18 mouse cellular contexts compared by ENCODE assay signal in genomic region chrX:135984539-135985260, GRCm38 (mm10). TPM values are rescaled to one million over a fixed set of nuclear protein-coding genes. Genes with fewer than 3 reads are reported as not detected.
A peak's percentile ranks its signal among the peaks of the same experiment; 100 is the strongest.
DNase-seq lines count a peak whose midpoint lies in the region; ATAC-seq lines count a peak whose summit lies in the region.
"Had no signal": no experiment of that assay in that cellular context is flagged by ENCODE, and none has a peak within 500 bp of the region (broad histone marks: within the 10 kb centered on the region; RNA-seq: fewer than 3 reads in every experiment).

No protein-coding gene starts in this region.

- no peak overlapping the region for H3K4me3 ChIP-seq in forebrain, embryonic 12.5 days (replicated peaks)
- no peak overlapping the region for H3K4me3 ChIP-seq in forebrain, embryonic 10.5 days
- no peak overlapping the region for H3K4me3 ChIP-seq in forebrain, embryonic 14.5 days (ENCODE audit: low read depth, low read length)
- no peak overlapping the region for H3K4me3 ChIP-seq in midbrain, embryonic 13.5 days (replicated peaks)
- H3K4me3 ChIP-seq: embryonic facial prominence, embryonic 15.5 days; limb, embryonic 13.5 days had no signal

- 0 out of 2 replicates have a peak, but pooled peaks have one; percentile 14 for ATAC-seq in forebrain, embryonic 12.5 days (ENCODE audit: low FRiP score)
- ATAC-seq in forebrain, embryonic 14.5 days, result peak; percentile 74
- peak; percentile 78 for ATAC-seq in midbrain, embryonic 13.5 days

- no peak overlapping the region for H3K9ac ChIP-seq in forebrain, embryonic 12.5 days
- H3K9ac ChIP-seq in forebrain, embryonic 14.5 days (ENCODE audit: low read length), result no peak overlapping the region
- no peak overlapping the region; the same call in 1 of the 2 replicates for H3K9ac ChIP-seq in midbrain, embryonic 13.5 days (replicated peaks)
- H3K9ac ChIP-seq: embryonic facial prominence, embryonic 15.5 days; limb, embryonic 13.5 days had no signal

- no peaks in the 10 kb centered on the region for H3K36me3 ChIP-seq in forebrain, embryonic 12.5 days (replicated peaks)
- H3K36me3 ChIP-seq in forebrain, embryonic 10.5 days (replicated peaks), result no peaks in the 10 kb centered on the region
- no peaks in the 10 kb centered on the region for H3K36me3 ChIP-seq in forebrain, embryonic 14.5 days (ENCODE audit: control insufficient read depth, insufficient read depth, low read length)
- H3K36me3 ChIP-seq in midbrain, embryonic 13.5 days, result no peaks in the 10 kb centered on the region
- H3K36me3 ChIP-seq: embryonic facial prominence, embryonic 15.5 days; limb, embryonic 13.5 days had no signal

- H3K9me3 ChIP-seq in forebrain, embryonic 12.5 days, result no peaks in the 10 kb centered on the region
- H3K9me3 ChIP-seq in forebrain, embryonic 10.5 days, result no peaks in the 10 kb centered on the region
- H3K9me3 ChIP-seq in forebrain, embryonic 14.5 days (replicated peaks; ENCODE audit: control insufficient read depth, low read length), result no peaks in the 10 kb centered on the region
- no peaks in the 10 kb centered on the region for H3K9me3 ChIP-seq in midbrain, embryonic 13.5 days
- H3K9me3 ChIP-seq: embryonic facial prominence, embryonic 15.5 days; limb, embryonic 13.5 days had no signal

- H3K4me2 ChIP-seq in forebrain, embryonic 12.5 days, result no peak overlapping the region
- no peak overlapping the region for H3K4me2 ChIP-seq in forebrain, embryonic 14.5 days (ENCODE audit: low read length)
- H3K4me2 ChIP-seq in midbrain, embryonic 13.5 days (replicated peaks), result no peak overlapping the region
- H3K4me2 ChIP-seq: embryonic facial prominence, embryonic 15.5 days; limb, embryonic 13.5 days had no signal

- H3K27ac ChIP-seq in forebrain, embryonic 12.5 days, result 0 out of 2 replicates have a peak overlapping the region, but pooled peaks have one; percentile 8
- H3K27ac ChIP-seq in forebrain, embryonic 10.5 days, result no peak overlapping the region
- H3K27ac ChIP-seq in forebrain, embryonic 14.5 days (ENCODE audit: low read depth, low read length), result peak overlapping the region; percentile 30; the same call in 1 of the 2 replicates
- peak overlapping the region; percentile 69 for H3K27ac ChIP-seq in midbrain, embryonic 13.5 days
- H3K27ac ChIP-seq: embryonic facial prominence, embryonic 15.5 days; limb, embryonic 13.5 days; macrophage had no signal

- no peak for DNase-seq in forebrain, embryonic 10.5 days (ENCODE audit: extremely low spot score, low spot score)
- peak; percentile 21 for DNase-seq in layer of hippocampus, adult 9-11 months
- no peak for DNase-seq in layer of hippocampus, postnatal 10 days (ENCODE audit: low spot score in 2 of 2)
- DNase-seq in forebrain, embryonic 14.5 days (ENCODE audit: low spot score), result peak; percentile 64
- DNase-seq in lung, postnatal 10 days, result no peak
- DNase-seq in MN1 (ENCODE audit: low spot score), result no peak
- DNase-seq: cerebellum, adult 2 months; heart, adult 18-20 months; kidney, postnatal 10 days; spleen, adult 18-20 months; thymus, postnatal 25 days had no signal

- WGBS in forebrain, embryonic 12.5 days, result 52% methylated on average over 6 of the region's 6 CpGs
- WGBS in forebrain, embryonic 10.5 days, result 86% methylated on average over 6 of the region's 6 CpGs
- 69% methylated on average over 6 of the region's 6 CpGs for WGBS in forebrain, embryonic 14.5 days
- WGBS in midbrain, embryonic 13.5 days, result 49% methylated on average over 6 of the region's 6 CpGs

- no peaks in the 10 kb centered on the region for H3K27me3 ChIP-seq in forebrain, embryonic 12.5 days
- H3K27me3 ChIP-seq in forebrain, embryonic 10.5 days (ENCODE audit: poor library complexity, severe bottlenecking), result peaks cover 14% of the 10 kb centered on the region
- no peaks in the 10 kb centered on the region for H3K27me3 ChIP-seq in forebrain, embryonic 14.5 days (replicated peaks; ENCODE audit: control insufficient read depth, insufficient read depth, low read length)
- H3K27me3 ChIP-seq in midbrain, embryonic 13.5 days, result no peaks in the 10 kb centered on the region
- H3K27me3 ChIP-seq: CH12.LX; embryonic facial prominence, embryonic 15.5 days; limb, embryonic 13.5 days had no signal

- peaks cover 5% of the 10 kb centered on the region; the same call in 1 of the 2 replicates for H3K4me1 ChIP-seq in forebrain, embryonic 12.5 days
- no peaks in the 10 kb centered on the region for H3K4me1 ChIP-seq in forebrain, embryonic 10.5 days
- H3K4me1 ChIP-seq in forebrain, embryonic 14.5 days (ENCODE audit: control insufficient read depth, insufficient read depth, low read length), result no peaks in the 10 kb centered on the region
- H3K4me1 ChIP-seq in midbrain, embryonic 13.5 days (replicated peaks), result peaks cover 7% of the 10 kb centered on the region
- H3K4me1 ChIP-seq: embryonic facial prominence, embryonic 15.5 days; limb, embryonic 13.5 days had no signal

RNA-seq across cellular contexts. Expression of gene Arxes2, which starts 8.9 kb away (rescaled TPM):
- 143 and 148 TPM in 2 replicates for polyA plus RNA-seq in forebrain, embryonic 12.5 days (2016; fragmentation: Nextera tagmentation; extraction: Ambion mirVana)
- 99.3 and 104 TPM in 2 replicates for polyA plus RNA-seq in forebrain, embryonic 10.5 days (2016; fragmentation: Nextera tagmentation; extraction: Ambion mirVana)
- total RNA-seq in layer of hippocampus, postnatal 10 days (2021), result 100 to 1,000 TPM; 104 to 120 TPM
- 206 and 225 TPM in 2 replicates for polyA plus RNA-seq in forebrain, embryonic 14.5 days (2014; fragmentation: Nextera tagmentation; extraction: Ambion mirVana)
- 243 and 276 TPM in 2 replicates for polyA plus RNA-seq in midbrain, embryonic 13.5 days (2015; fragmentation: Nextera tagmentation; extraction: Ambion mirVana)
- polyA plus RNA-seq: macrophage had no signal

RNA-seq across cellular contexts. Expression of gene Arxes1, which starts 48.5 kb away (rescaled TPM):
- polyA plus RNA-seq in forebrain, embryonic 12.5 days (2016; fragmentation: Nextera tagmentation; extraction: Ambion mirVana), result 50.8 and 53.0 TPM in 2 replicates
- 41.1 and 43.5 TPM in 2 replicates for polyA plus RNA-seq in forebrain, embryonic 10.5 days (2016; fragmentation: Nextera tagmentation; extraction: Ambion mirVana)
- total RNA-seq in layer of hippocampus, postnatal 10 days (2021), result 100 to 1,000 TPM in 1 of 2 experiments, 10 to 100 TPM in 1; 93.9 to 107 TPM
- polyA plus RNA-seq in forebrain, embryonic 14.5 days (2014; fragmentation: Nextera tagmentation; extraction: Ambion mirVana), result 61.0 and 85.3 TPM in 2 replicates
- 95.2 and 109 TPM in 2 replicates for polyA plus RNA-seq in midbrain, embryonic 13.5 days (2015; fragmentation: Nextera tagmentation; extraction: Ambion mirVana)
- total RNA-seq: CH12.LX; gastrocnemius, adult 18-20 months had no signal
- polyA plus RNA-seq: macrophage had no signal

Comparison
In these comparisons a context has a peak if more than half of its experiments do, and no peak if none do; other contexts are left out.
1. DNase-seq: peak in layer of hippocampus, adult 9-11 months (single experiment) and forebrain, embryonic 14.5 days (single experiment); none in forebrain, embryonic 10.5 days (single experiment), layer of hippocampus, postnatal 10 days (0 of 2), lung, postnatal 10 days (single experiment) and MN1 (single experiment).
2. ATAC-seq: peak in every context shown above with its lines; median percentile 78 in midbrain, embryonic 13.5 days; 74 in forebrain, embryonic 14.5 days; 14 in forebrain, embryonic 12.5 days.